Mouse (Mus musculus) liver, postnatal 0 days (tissue): ENCODE data around the gene Myof. TPM values are rescaled to one million over a fixed set of nuclear protein-coding genes. Genes with fewer than 3 reads are reported as not detected.

ENCODE experiments used
- ATAC-seq: fragments of 200-750 bp; cut with Nextera tagmentation; 2 replicates; pipeline ENCODE4 v1.8.0; 2017; ENCODE audit warnings: mild to moderate bottlenecking, moderate library complexity
- DNase-seq: peaks from one replicate; pipeline ENCODE4 v3.0.0-alpha.2; 2016
- H3K27ac ChIP-seq: fragments of 300-500 bp; sonication (generic); 2 replicates; pipeline ENCODE4 v1.5.1; 2014; ENCODE audit warnings: antibody characterized with exemption, moderate library complexity, mild to moderate bottlenecking, low read depth
- H3K27me3 ChIP-seq: fragments of 300-500 bp; sonication (generic); 2 replicates; pipeline ENCODE4 v1.6.1; 2014; ENCODE audit warnings: low read length, control low read depth, mixed read lengths; ENCODE audit not compliant: insufficient read depth
- H3K36me3 ChIP-seq: fragments of 300-500 bp; sonication (generic); replicated peaks from 2 replicates; pipeline ENCODE4 v1.6.1; 2014; ENCODE audit warnings: mild to moderate bottlenecking, control low read depth, low read length, moderate library complexity, mixed read lengths; ENCODE audit not compliant: insufficient read depth
- H3K4me1 ChIP-seq: fragments of 300-500 bp; sonication (generic); 2 replicates; pipeline ENCODE4 v1.6.1; 2014; ENCODE audit warnings: antibody characterized with exemption, mild to moderate bottlenecking, control low read depth; ENCODE audit not compliant: insufficient read depth
- H3K4me2 ChIP-seq: fragments of 300-500 bp; sonication (generic); 2 replicates; pipeline ENCODE4 v1.6.1; 2014; ENCODE audit warnings: low read depth, mild to moderate bottlenecking, low read length, moderate library complexity, mixed read lengths
- H3K4me3 ChIP-seq: fragments of 300-500 bp; sonication (generic); 2 replicates; pipeline ENCODE4 v1.5.1; 2014; ENCODE audit warnings: low read depth, low read length
- H3K9ac ChIP-seq: fragments of 300-500 bp; sonication (generic); replicated peaks from 2 replicates; pipeline ENCODE4 v1.6.1; 2014; ENCODE audit warnings: mild to moderate bottlenecking, moderate library complexity
- H3K9me3 ChIP-seq: fragments of 300-500 bp; sonication (generic); 2 replicates; pipeline ENCODE4 v1.6.1; 2016; ENCODE audit warnings: mild to moderate bottlenecking, control low read depth, low read length, mixed read lengths
- CTCF ChIP-seq: sonication (generic); IDR thresholded peaks from 2 replicates; pipeline ENCODE4 v1.5.1; 2016; ENCODE audit warnings: antibody characterized with exemption, low read depth
- EP300 ChIP-seq: IDR thresholded peaks from 2 replicates; pipeline ENCODE4 v1.6.1; 2016; ENCODE audit warnings: antibody characterized with exemption, low read depth, mild to moderate bottlenecking
- WGBS: fragments of 180-500 bp; shearing (Covaris S2); extraction: QIAGEN DNeasy Blood & Tissue Kit; methylation state at CpG from one replicate; pipeline ENCODE4 v1.1.7; 2014; ENCODE audit not compliant: insufficient replicate concordance; 5-methylcytosine and 5-hydroxymethylcytosine counted together
- polyA plus RNA-seq: library from polyadenylated mRNA; unstranded; fragments of >200 nt; fragmentation: Nextera tagmentation; extraction: Ambion mirVana; gene quantifications from 2 replicates; pipeline ENCODE4 v1.2.1, GENCODE M21; 2015

The Myof gene
- polyA plus RNA-seq, 1 experiment from 2014 or later: 1.7 TPM

DNA sequence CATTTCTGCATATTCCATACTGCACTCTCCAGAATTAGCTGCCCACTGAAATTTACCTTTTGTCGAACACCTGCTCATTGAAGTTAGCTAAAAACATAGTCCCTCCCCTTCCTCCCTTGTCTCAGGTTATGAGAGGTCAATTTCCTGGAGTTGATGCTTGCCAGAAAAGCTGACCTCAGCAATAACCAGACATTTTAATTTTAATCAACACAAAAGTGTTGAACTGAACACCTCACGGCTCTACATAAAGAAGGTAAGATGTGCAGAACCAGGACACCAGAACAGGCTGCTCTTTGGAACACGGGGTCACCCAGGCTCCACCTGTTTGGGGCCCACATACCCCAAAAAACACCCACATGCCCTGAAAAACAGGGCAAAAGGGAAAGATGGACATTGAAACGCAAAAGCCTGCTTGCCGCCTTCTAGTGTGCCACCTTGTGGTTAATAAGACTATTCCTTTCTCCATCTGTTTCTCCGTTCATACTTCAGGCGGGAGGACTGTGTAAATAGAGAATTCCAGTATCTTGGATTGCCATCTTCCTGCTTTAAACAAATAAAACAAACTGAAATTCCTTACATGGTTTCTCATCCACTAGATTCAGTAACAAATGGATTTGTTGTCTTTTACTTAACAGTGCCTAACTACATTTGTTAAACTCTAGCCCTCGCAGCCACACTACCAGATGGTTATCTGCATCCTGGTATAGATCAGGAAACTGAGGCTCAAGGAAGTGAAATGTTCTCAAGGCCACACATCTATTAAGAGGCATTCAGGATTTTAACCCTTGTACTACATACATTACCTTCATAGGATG, 10.1 kb upstream of the Myof start:
- Histone ChIP-seq H3K4me1 (peaks cover 13% of the 10 kb centered on the region), H3K27ac (no peak overlapping the region), H3K9me3 (no peaks in the 10 kb centered on the region), H3K4me2 (peak overlapping the region; percentile 92), H3K36me3 (no peaks in the 10 kb centered on the region), H3K27me3 (0 out of 2 replicates have a peak, but pooled peaks cover 3% of the 10 kb centered on the region), H3K4me3 (peak overlapping the region; percentile 78), H3K9ac (no peak overlapping the region)
- TF ChIP-seq CTCF (peak; percentile 63), EP300 (no peak)
- 18% methylated on average over 8 of the region's 8 CpGs for WGBS
- no peak for ATAC-seq
- no peak for DNase-seq

DNA sequence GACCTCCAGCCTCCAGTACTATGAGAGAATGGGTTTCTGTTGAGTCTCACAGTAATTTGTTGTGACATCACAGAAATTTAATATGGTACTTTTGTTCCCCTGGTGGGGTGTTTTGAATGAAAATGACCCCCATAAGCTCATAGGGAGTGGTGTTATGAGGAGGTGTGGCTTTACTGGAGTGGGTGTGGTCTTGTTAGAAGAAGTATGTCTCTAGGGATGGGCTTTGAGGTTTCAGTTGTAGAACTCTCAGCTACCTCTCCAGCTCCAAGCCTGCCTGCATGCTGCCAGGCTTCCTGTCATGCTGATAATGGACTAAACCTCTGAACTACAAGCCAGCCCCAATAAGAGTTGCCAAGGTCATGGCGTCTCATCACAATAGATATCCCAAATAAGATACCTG, 6.3 kb upstream of the Myof start:
- TF ChIP-seq EP300 (no peak), CTCF (no peak)
- Histone ChIP-seq H3K9me3 (no peaks in the 10 kb centered on the region), H3K4me1 (peaks cover 5% of the 10 kb centered on the region), H3K4me2 (no peak overlapping the region), H3K27me3 (0 out of 2 replicates have a peak, but pooled peaks cover 3% of the 10 kb centered on the region), H3K9ac (no peak overlapping the region), H3K36me3 (no peaks in the 10 kb centered on the region), H3K4me3 (no peak overlapping the region), H3K27ac (no peak overlapping the region)
- DNase-seq: no peak
- no peak for ATAC-seq
- WGBS: 77% methylated on average over 1 of the region's 1 CpGs

DNA sequence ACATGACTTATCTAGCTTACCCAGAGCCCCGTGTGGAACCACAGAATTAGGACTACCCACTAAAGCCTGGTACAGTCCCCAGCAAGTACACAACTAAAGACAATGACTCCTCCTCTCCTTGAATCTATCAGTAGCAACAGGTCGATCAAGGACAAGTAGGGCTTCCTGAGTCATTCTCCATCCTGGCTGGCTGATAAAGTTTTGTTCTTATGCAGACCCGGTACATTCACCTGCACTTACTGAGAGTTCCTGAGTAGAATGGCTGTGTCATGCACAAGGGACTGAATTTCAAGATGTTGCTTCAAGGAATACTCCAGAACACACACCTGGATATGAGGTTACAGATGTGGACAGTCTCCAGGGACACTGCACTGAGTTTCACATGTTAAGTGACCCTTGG, 1.8 kb upstream of the Myof start:
- H3K27ac ChIP-seq: no peak overlapping the region
- no peak overlapping the region for H3K4me3 ChIP-seq
- no peak for DNase-seq
- no peaks in the 10 kb centered on the region for H3K36me3 ChIP-seq
- H3K4me2 ChIP-seq: no peak overlapping the region
- no peak overlapping the region for H3K9ac ChIP-seq
- ATAC-seq: no peak
- TF ChIP-seq CTCF: no peak
- TF ChIP-seq EP300: no peak
- H3K27me3 ChIP-seq: 0 out of 2 replicates have a peak, but pooled peaks cover 4% of the 10 kb centered on the region
- H3K4me1 ChIP-seq: peaks cover 6% of the 10 kb centered on the region; the same call in 1 of the 2 replicates
- WGBS: 78% methylated on average over 3 of the region's 3 CpGs
- H3K9me3 ChIP-seq: no peaks in the 10 kb centered on the region

DNA sequence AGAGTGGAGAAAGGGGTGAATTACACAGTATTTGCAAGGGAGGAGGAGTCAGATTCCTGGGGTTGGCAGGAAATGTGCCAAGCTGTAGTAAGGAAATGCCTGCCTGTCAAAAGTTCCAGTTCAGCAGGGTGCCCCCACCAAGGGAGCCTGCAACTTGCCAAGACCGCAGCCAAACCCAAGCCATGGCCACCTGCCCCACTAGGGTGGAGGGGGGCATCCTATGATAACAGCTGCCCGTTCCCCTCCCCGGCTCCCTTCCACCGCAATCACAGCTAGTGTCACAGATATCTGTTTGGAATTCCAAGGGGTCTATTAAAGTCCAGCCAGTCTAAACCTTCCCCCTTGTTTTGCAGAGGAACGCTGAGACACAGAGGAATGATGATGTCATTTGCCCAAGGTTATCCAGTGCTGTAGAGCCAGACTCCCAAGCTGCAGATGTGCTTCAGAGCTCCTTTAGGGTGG, 1.1 kb downstream of the Myof start:
- Histone ChIP-seq H3K27ac (no peak overlapping the region), H3K4me1 (peaks cover 6% of the 10 kb centered on the region; the same call in 1 of the 2 replicates), H3K36me3 (no peaks in the 10 kb centered on the region), H3K9ac (peak overlapping the region; percentile 56), H3K9me3 (no peaks in the 10 kb centered on the region), H3K4me3 (peak overlapping the region; percentile 46), H3K27me3 (0 out of 2 replicates have a peak, but pooled peaks cover 4% of the 10 kb centered on the region), H3K4me2 (peak overlapping the region; percentile 84)
- no peak for ATAC-seq
- DNase-seq: no peak
- TF ChIP-seq EP300: no peak
- no peak for TF ChIP-seq CTCF
- 15% methylated on average over 5 of the region's 5 CpGs for WGBS

DNA sequence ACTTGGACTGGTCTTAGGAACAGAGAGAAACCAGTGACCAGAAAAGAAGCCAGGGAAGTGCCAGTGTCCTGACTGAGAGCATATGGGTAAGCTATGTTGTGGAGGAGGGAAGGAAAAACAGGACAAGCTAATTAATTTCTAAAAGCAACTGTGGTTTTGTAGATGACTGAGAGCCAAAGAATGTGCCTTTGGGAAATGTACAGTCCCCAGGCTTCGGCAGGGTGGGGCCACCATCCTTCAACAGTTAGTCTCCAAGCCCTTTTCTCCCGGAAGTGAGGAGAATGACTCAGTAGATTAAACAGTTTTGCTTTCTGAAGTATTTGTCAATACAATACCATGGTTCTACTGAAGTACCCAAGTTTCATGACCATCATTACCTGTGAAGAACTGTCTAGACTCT, 5.1 kb downstream of the Myof start:
- WGBS: 59% methylated on average over 2 of the region's 2 CpGs
- TF ChIP-seq CTCF (no peak), EP300 (no peak)
- no peaks in the 10 kb centered on the region for H3K36me3 ChIP-seq

DNA sequence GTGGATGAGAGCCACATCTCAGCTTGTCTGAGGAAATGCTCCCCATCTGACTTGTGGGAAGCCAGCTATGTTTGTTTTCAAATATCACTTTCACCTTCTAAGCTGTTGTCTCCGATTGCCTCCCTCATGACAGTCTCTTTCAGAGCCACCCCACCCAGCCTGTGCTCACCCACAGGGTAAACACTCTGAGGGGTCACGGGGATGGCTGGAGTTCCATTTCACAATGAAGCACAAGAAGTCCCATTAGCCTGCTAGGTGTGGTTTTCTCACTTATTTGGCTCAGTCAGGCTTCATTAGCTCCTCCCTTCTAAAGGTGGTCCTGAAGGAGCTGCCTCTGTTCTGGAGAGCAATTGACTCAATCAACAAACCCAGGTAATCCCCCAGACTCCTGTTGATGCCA, 7.6 kb downstream of the Myof start:
- 51% methylated on average over 2 of the region's 2 CpGs for WGBS
- TF ChIP-seq CTCF (no peak), EP300 (no peak)

More for the DNA sequence above, 5.1 kb downstream of the Myof start:
- H3K4me2 ChIP-seq: no peak overlapping the region
- no peak for ATAC-seq
- peaks cover 13% of the 10 kb centered on the region for H3K4me1 ChIP-seq
- no peak for DNase-seq
- no peak overlapping the region for H3K4me3 ChIP-seq
- H3K9me3 ChIP-seq: no peaks in the 10 kb centered on the region
- no peak overlapping the region for H3K27ac ChIP-seq
- H3K9ac ChIP-seq: no peak overlapping the region
- 0 out of 2 replicates have a peak, but pooled peaks cover 4% of the 10 kb centered on the region for H3K27me3 ChIP-seq

More for the DNA sequence above, 7.6 kb downstream of the Myof start:
- Histone ChIP-seq H3K27ac (no peak overlapping the region), H3K9ac (no peak overlapping the region), H3K36me3 (no peaks in the 10 kb centered on the region), H3K4me1 (peaks cover 9% of the 10 kb centered on the region), H3K9me3 (no peaks in the 10 kb centered on the region), H3K4me2 (no peak overlapping the region), H3K27me3 (no peaks in the 10 kb centered on the region), H3K4me3 (no peak overlapping the region)
- DNase-seq (no peak), ATAC-seq (no peak)
